Mouse (Mus musculus): ENCODE data around the gene Sept11. TPM values are rescaled to one million over a fixed set of nuclear protein-coding genes. Genes with fewer than 3 reads are reported as not detected.

The Sept11 gene
- total and polyA plus RNA-seq, 3 experiments, result 72.3 to 138 (median 78.5) TPM

- TF ChIP-seq JUN (IDR thresholded peaks at IDR 0.05; ENCODE audit: insufficient read depth, low read depth, low read length) (no peak), MEF2A (IDR thresholded peaks at IDR 0.05; ENCODE audit: borderline replicate concordance, low read depth, low read length) (no peak), RCOR1 (conservative IDR thresholded peaks at IDR 0.05; ENCODE audit: low read depth, low read length) (no peak), TBP (conservative IDR thresholded peaks at IDR 0.05; ENCODE audit: low read depth, low read length) (no peak), USF1 (IDR thresholded peaks at IDR 0.05; ENCODE audit: low read depth, low read length) (no peak), UBTF (IDR thresholded peaks at IDR 0.05; ENCODE audit: low read depth, low read length) (no peak), EP300 (IDR thresholded peaks at IDR 0.05; ENCODE audit: low read length) (no peak), RAD21 (IDR thresholded peaks at IDR 0.05; ENCODE audit: low read depth, low read length) (no peak), ZNF384 (IDR thresholded peaks at IDR 0.05; ENCODE audit: low read depth, low read length) (no peak), ELF1 (IDR thresholded peaks at IDR 0.05; ENCODE audit: low read depth, low read length) (no peak), SIN3A (IDR thresholded peaks at IDR 0.05; ENCODE audit: low read length) (no peak), E2F4 (IDR thresholded peaks at IDR 0.05; ENCODE audit: insufficient replicate concordance, low read depth, low read length) (no peak), MAFK (IDR thresholded peaks at IDR 0.05; ENCODE audit: insufficient replicate concordance, low read length) (no peak), ZC3H11A (IDR thresholded peaks at IDR 0.05; ENCODE audit: low read depth, low read length) (no peak), KAT2A (IDR thresholded peaks at IDR 0.05; ENCODE audit: insufficient replicate concordance, low read length) (no peak), MAZ (IDR thresholded peaks at IDR 0.05; ENCODE audit: low read depth, low read length) (no peak), GABPA (IDR thresholded peaks at IDR 0.05; ENCODE audit: insufficient replicate concordance, low read depth, low read length) (no peak), ZMIZ1 (IDR thresholded peaks at IDR 0.05; ENCODE audit: low read depth, low read length) (no peak)
- H3K36me3 ChIP-seq (replicated peaks in 1 of 2; ENCODE audit: control insufficient read depth in 1 of 2, insufficient read depth in 1 of 2, low read length in 1 of 2), result peaks cover 45 to 80% of the 10 kb centered on the region in 2 experiments
- no peaks in the 10 kb centered on the region for H3K4me1 ChIP-seq (ENCODE audit: control insufficient read depth in 1 of 2, insufficient read depth in 2 of 2)
- H3K79me2 ChIP-seq (replicated peaks; ENCODE audit: control insufficient read depth, extremely low read depth, insufficient read depth, poor library complexity, severe bottlenecking), result no peaks in the 10 kb centered on the region
- DNase-seq (ENCODE audit: extremely low read depth), result no peak
- dilution Hi-C loops (cut with MboI; ENCODE audit: extremely low pct_ligation_motif_present, extremely low pct_unique_long_range_greater_than_20kb, low sequenced_read_pairs) (no loop called here), in situ Hi-C loops (cut with MboI; ENCODE audit: low pct_ligation_motif_present, low pct_unique_long_range_greater_than_20kb, low sequenced_read_pairs) (no loop called here)
- no peaks in the 10 kb centered on the region for H3K27me3 ChIP-seq (replicated peaks)
- no peak overlapping the region for H3K4me3 ChIP-seq (replicated peaks in 1 of 3; ENCODE audit: low read depth in 2 of 3, low read length in 2 of 3, poor library complexity in 1 of 3)
- H3K27ac ChIP-seq (ENCODE audit: insufficient read depth, low read depth), result no peak overlapping the region
- H3K4me2 ChIP-seq (ENCODE audit: insufficient read depth, low read depth, poor library complexity, severe bottlenecking), result no peak overlapping the region
- H3K9me3 ChIP-seq (replicated peaks; ENCODE audit: low read length), result no peaks in the 10 kb centered on the region
- no peak overlapping the region for H3K9ac ChIP-seq (ENCODE audit: insufficient read depth, low read depth)
These were observed 90.1 kb downstream of the Sept11 start for GRCm38 (mm10) chr5:93183311-93183710.

GRCm38 (mm10) chr5:93184548-93184947, 91.3 kb downstream of the Sept11 start:
- Histone ChIP-seq H3K27ac (ENCODE audit: insufficient read depth, low read depth) (no peak overlapping the region), H3K9ac (ENCODE audit: insufficient read depth, low read depth) (no peak overlapping the region), H3K36me3 (replicated peaks in 1 of 2; ENCODE audit: control insufficient read depth in 1 of 2, insufficient read depth in 1 of 2, low read length in 1 of 2) (peaks cover 43 to 76% of the 10 kb centered on the region in 2 experiments), H3K4me2 (ENCODE audit: insufficient read depth, low read depth, poor library complexity, severe bottlenecking) (no peak overlapping the region), H3K79me2 (replicated peaks; ENCODE audit: control insufficient read depth, extremely low read depth, insufficient read depth, poor library complexity, severe bottlenecking) (no peaks in the 10 kb centered on the region), H3K4me3 (replicated peaks in 1 of 3; ENCODE audit: low read depth in 2 of 3, low read length in 2 of 3, poor library complexity in 1 of 3) (no peak overlapping the region), H3K27me3 (replicated peaks) (no peaks in the 10 kb centered on the region), H3K9me3 (replicated peaks; ENCODE audit: low read length) (no peaks in the 10 kb centered on the region), H3K4me1 (ENCODE audit: control insufficient read depth in 1 of 2, insufficient read depth in 2 of 2) (no peaks in the 10 kb centered on the region)
- dilution Hi-C loops (cut with MboI; ENCODE audit: extremely low pct_ligation_motif_present, extremely low pct_unique_long_range_greater_than_20kb, low sequenced_read_pairs), result no loop called here
- in situ Hi-C loops (cut with MboI; ENCODE audit: low pct_ligation_motif_present, low pct_unique_long_range_greater_than_20kb, low sequenced_read_pairs), result no loop called here
- 0 out of 2 replicates have a peak, but pooled peaks have one; percentile 16 for TF ChIP-seq POLR2AphosphoS2 (IDR thresholded peaks at IDR 0.05; ENCODE audit: low read depth, low read length)
- no peak for TF ChIP-seq CTCF (conservative IDR thresholded peaks at IDR 0.05 in 1 of 2, IDR thresholded peaks at IDR 0.05 in 1 of 2; ENCODE audit: low read depth in 2 of 2, low read length in 2 of 2)
- no peak for DNase-seq (ENCODE audit: extremely low read depth)

Data from CH12.LX (cell line).